Mouse (Mus musculus) heart, embryonic 11.5 days (tissue): ENCODE data around the gene Gpr37l1. TPM values are rescaled to one million over a fixed set of nuclear protein-coding genes. Genes with fewer than 3 reads are reported as not detected.

Experiments used
- ATAC-seq: fragments of 200-750 bp; cut with Nextera tagmentation; replicated peaks from 2 replicates; pipeline ENCODE4 v1.8.0; 2017; ENCODE audit warnings: moderate library complexity; ENCODE audit not compliant: insufficient number of reproducible peaks, low FRiP score, low TSS enrichment
- H3K27ac ChIP-seq: fragments of 300-500 bp; sonication (generic); 2 replicates; pipeline ENCODE4 v1.5.1; 2014; ENCODE audit warnings: mild to moderate bottlenecking, low read depth, low read length
- H3K27me3 ChIP-seq: fragments of 300-500 bp; sonication (generic); 2 replicates; pipeline ENCODE4 v1.6.1; 2014; ENCODE audit warnings: mild to moderate bottlenecking, low read length, mixed read lengths; ENCODE audit not compliant: control insufficient read depth, insufficient read depth
- H3K36me3 ChIP-seq: fragments of 300-500 bp; sonication (generic); 2 replicates; pipeline ENCODE4 v1.6.1; 2014; ENCODE audit warnings: mild to moderate bottlenecking, low read length, moderate library complexity, mixed read lengths; ENCODE audit not compliant: control insufficient read depth, insufficient read depth
- H3K4me1 ChIP-seq: fragments of 300-500 bp; sonication (generic); 2 replicates; pipeline ENCODE4 v1.6.1; 2014; ENCODE audit warnings: low read length; ENCODE audit not compliant: control insufficient read depth, insufficient read depth
- H3K4me2 ChIP-seq: fragments of 300-500 bp; sonication (generic); 2 replicates; pipeline ENCODE4 v1.6.1; 2014; ENCODE audit warnings: mild to moderate bottlenecking, moderate library complexity
- H3K4me3 ChIP-seq: fragments of 300-500 bp; sonication (generic); 2 replicates; pipeline ENCODE4 v1.5.1; 2014; ENCODE audit warnings: low read depth, low read length
- H3K9ac ChIP-seq: fragments of 300-500 bp; sonication (generic); 2 replicates; pipeline ENCODE4 v1.6.1; 2014; ENCODE audit warnings: mild to moderate bottlenecking, low read depth, low read length, moderate library complexity
- H3K9me3 ChIP-seq: fragments of 300-500 bp; sonication (generic); replicated peaks from 2 replicates; pipeline ENCODE4 v1.6.1; 2016; ENCODE audit warnings: low read length; ENCODE audit not compliant: control insufficient read depth
- WGBS: fragments of 180-500 bp; shearing (Covaris S2); extraction: QIAGEN DNeasy Blood & Tissue Kit; methylation state at CpG from one replicate; pipeline ENCODE4 v1.1.7; 2014; ENCODE audit not compliant: insufficient replicate concordance; 5-methylcytosine and 5-hydroxymethylcytosine counted together
- polyA plus RNA-seq: library from polyadenylated mRNA; unstranded; fragments of >200 nt; fragmentation: Nextera tagmentation; extraction: Ambion mirVana; gene quantifications from 2 replicates; pipeline ENCODE4 v1.2.1, GENCODE M21; 2014

Gpr37l1 gene
- polyA plus RNA-seq, 1 experiment from 2014 or later, result not detected

DNA sequence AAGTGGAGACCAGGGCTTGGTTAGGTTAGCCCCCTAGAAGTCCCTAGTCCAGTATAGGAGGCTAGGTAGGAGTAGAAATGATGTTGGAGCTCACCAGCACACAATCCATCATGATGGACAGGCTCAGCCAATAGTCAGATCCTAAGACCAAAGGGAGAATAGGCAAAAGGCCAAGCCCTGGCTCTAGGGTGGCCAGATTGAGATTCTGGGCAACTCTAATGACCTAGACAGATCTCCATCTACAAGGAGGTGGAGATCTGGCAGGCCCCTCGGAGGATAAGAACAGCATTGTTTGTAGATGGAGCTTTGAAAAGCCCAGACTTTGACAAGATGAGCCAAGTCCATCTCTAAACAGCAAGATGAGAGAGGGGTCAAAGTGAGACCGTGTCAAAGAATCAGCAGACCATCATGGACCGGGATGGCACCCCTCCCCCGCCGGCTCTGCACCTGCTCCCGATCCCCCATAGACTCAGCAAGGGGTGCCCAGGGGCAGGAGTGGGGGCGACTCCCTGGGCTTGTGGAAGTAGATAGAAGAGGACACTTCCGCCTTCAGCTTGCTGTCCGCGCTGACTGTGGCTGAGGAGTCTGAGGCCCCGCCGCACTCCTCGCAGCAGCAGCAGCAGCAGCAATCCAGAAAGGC lies 7.0 kb downstream of the Gpr37l1 start:
- 80% methylated on average over 13 of the region's 13 CpGs for WGBS
- Histone ChIP-seq H3K9me3 (no peaks in the 10 kb centered on the region), H3K27me3 (peaks cover 49% of the 10 kb centered on the region), H3K36me3 (0 out of 2 replicates have a peak, but pooled peaks cover 2% of the 10 kb centered on the region), H3K4me3 (no peak overlapping the region), H3K4me2 (no peak overlapping the region), H3K4me1 (no peaks in the 10 kb centered on the region), H3K27ac (no peak overlapping the region), H3K9ac (no peak overlapping the region)
- ATAC-seq, result no peak

DNA sequence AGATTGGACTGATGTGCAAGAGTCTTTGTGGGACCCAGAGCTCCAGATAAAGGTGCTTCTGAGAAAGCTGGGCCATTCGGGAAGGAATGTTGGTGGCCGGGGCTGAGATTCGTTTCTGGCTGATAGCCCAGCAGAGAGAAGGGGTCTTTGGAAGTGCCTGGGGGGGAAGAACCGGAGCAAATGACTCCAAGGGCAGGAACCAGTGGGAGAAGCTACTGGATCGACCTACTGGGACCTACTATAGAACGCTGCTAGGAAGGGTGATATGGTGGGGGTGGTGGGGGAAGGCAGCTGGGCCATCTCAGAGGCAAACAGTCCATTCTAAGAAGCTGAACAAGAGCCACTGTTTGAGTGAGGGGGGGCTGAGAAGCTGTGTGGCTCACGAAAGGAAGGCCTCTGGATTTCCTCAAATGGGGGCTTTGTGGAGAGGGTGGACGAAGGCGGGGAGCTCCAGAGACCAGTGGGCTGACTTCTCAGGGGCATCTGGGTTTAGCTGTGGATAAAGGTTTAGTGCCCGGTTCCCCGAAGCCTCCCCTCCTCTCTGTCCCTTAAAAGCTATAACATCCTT lies 7.8 kb downstream of the Gpr37l1 start:
- no peak for ATAC-seq
- no peak overlapping the region for H3K9ac ChIP-seq
- H3K4me3 ChIP-seq, result no peak overlapping the region
- peaks cover 5% of the 10 kb centered on the region; the same call in 1 of the 2 replicates for H3K4me1 ChIP-seq
- H3K27ac ChIP-seq, result no peak overlapping the region
- no peak overlapping the region for H3K4me2 ChIP-seq
- 0 out of 2 replicates have a peak, but pooled peaks cover 2% of the 10 kb centered on the region for H3K36me3 ChIP-seq
- H3K9me3 ChIP-seq, result no peaks in the 10 kb centered on the region
- 74% methylated on average over 11 of the region's 11 CpGs for WGBS
- H3K27me3 ChIP-seq, result peaks cover 46% of the 10 kb centered on the region

DNA sequence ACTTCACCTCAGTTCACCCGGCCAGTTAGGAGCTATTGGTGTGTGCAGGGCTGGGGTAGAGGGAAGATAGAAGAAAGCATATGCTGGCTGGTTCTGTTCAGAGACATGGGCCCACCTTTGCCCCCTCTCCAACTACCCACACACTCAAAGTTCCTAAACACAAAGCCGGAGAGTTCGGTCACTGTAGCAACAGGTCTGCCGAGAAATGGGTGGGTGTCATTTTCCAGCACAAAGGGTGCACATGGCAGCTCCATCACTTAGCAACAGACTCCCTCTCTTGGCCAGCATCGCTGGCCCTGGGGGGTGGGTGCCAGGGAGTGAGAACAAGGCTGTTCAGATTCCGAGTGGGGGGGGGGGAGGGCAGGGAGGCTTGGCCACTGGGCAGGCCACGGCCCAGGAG lies 8.4 kb downstream of the Gpr37l1 start:
- H3K27ac ChIP-seq, result no peak overlapping the region
- 71% methylated on average over 7 of the region's 7 CpGs for WGBS
- no peak overlapping the region for H3K4me3 ChIP-seq
- H3K9ac ChIP-seq, result no peak overlapping the region
- no peak for ATAC-seq
- no peak overlapping the region for H3K4me2 ChIP-seq
- H3K9me3 ChIP-seq, result no peaks in the 10 kb centered on the region
- H3K36me3 ChIP-seq, result 0 out of 2 replicates have a peak, but pooled peaks cover 2% of the 10 kb centered on the region
- peaks cover 7% of the 10 kb centered on the region; the same call in 1 of the 2 replicates for H3K4me1 ChIP-seq
- peaks cover 44% of the 10 kb centered on the region for H3K27me3 ChIP-seq

DNA sequence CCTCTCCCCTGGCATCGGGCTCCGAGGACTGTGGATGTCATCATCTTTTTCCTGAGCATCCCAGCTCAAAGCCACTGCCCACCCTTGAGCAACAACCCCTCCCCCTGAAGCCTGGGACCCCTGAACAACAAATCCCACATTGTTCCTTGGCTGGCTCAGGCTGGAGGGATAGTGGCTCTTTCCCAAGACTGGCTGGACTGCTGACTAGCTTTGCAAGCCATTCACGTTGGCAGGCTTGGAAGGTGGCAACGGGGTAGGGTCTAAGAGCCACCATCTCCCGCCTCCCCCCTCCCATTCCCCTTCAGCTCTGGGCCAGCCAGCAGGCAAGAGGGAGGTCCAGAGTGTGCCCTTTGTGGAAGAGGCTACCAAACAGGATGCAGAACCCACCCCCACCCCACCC lies 8.8 kb downstream of the Gpr37l1 start:
- WGBS, result 69% methylated on average over 5 of the region's 5 CpGs
- no peak for ATAC-seq

DNA sequence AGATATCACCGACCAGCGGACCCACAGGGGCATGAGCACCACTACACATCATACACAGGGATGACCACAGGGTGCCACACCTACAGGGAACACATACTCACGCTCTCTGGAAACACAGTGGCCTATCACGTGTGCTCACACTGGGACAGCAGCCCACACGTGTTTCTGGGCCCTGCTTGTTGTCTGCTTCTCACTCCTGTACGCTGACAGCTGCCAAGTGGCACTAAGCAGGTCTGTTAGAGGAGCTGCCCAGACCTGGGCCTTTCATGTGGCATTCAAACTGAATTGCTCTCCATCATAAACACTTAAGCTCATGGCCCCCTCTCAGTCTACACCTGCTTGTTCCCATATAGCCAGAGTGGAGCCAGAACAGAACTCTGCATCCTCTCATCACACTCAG lies 11.2 kb downstream of the Gpr37l1 start:
- H3K4me1 ChIP-seq, result peaks cover 7% of the 10 kb centered on the region; the same call in 1 of the 2 replicates
- peaks cover 37% of the 10 kb centered on the region for H3K27me3 ChIP-seq
- ATAC-seq, result peak; percentile 40; the same call in 1 of the 2 replicates
- 0 out of 2 replicates have a peak, but pooled peaks cover 2% of the 10 kb centered on the region for H3K36me3 ChIP-seq
- H3K9me3 ChIP-seq, result no peaks in the 10 kb centered on the region
- H3K4me3 ChIP-seq, result no peak overlapping the region
- H3K27ac ChIP-seq, result no peak overlapping the region
- WGBS, result 60% methylated on average over 6 of the region's 6 CpGs
- no peak overlapping the region for H3K9ac ChIP-seq
- H3K4me2 ChIP-seq, result no peak overlapping the region

More for the DNA sequence above, 8.8 kb downstream of the Gpr37l1 start:
- Histone ChIP-seq H3K9me3 (no peaks in the 10 kb centered on the region), H3K27ac (no peak overlapping the region), H3K27me3 (peaks cover 46% of the 10 kb centered on the region), H3K36me3 (0 out of 2 replicates have a peak, but pooled peaks cover 2% of the 10 kb centered on the region), H3K4me2 (no peak overlapping the region), H3K4me3 (no peak overlapping the region), H3K4me1 (peaks cover 7% of the 10 kb centered on the region; the same call in 1 of the 2 replicates), H3K9ac (no peak overlapping the region)

DNA sequence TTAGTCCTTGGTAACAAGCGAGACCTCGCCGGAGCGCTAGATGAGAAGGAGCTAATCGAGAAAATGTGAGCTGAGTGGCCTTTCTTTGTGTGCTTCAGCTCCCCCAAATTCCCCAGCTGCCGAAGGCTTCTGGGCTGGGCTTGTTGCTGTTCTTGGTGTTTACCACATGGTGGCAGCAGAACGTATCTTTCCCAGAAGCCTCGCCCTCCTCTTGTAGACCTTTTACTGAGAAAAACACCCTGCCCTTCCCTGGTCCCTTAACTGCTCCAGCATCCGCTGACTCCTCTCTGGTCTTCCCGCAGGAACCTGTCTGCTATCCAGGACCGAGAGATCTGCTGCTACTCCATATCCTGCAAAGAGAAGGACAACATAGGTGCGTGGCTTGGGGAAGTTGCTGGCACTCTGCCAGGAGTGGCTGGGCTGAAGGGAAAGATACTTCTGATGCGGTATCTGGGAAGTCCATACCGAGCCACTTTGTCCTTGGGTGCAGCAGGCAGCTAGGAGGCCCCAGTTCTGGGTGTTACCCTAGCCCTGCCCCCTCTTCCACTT lies 13.0 kb downstream of the Gpr37l1 start:
- Histone ChIP-seq H3K9ac (peak overlapping the region; percentile 64; the same call in 1 of the 2 replicates), H3K4me3 (peak overlapping the region; percentile 31)
- WGBS, result 4% methylated on average over 14 of the region's 14 CpGs

DNA sequence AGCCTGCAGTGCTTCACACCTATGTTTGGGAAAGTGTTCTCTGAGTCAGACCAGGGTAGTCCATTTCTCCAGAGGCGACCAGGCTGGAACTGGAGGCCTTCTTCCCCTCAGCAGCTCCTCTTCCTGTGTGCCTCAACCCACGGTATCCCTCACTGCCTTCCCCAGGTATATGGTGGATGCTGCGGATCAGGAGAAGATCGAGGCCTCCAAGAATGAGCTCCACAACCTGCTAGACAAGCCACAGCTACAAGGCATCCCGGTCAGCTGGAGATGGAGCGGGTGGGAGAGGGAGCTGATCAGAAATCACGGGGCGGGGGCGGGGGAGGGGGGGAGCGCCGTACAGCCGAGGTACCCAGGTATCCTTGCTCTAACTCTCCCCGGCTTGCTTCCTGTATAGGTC lies 13.5 kb downstream of the Gpr37l1 start:
- H3K27me3 ChIP-seq, result peaks cover 18% of the 10 kb centered on the region
- H3K4me1 ChIP-seq, result peaks cover 7% of the 10 kb centered on the region; the same call in 1 of the 2 replicates
- no peak for ATAC-seq
- 0 out of 2 replicates have a peak, but pooled peaks cover 2% of the 10 kb centered on the region for H3K36me3 ChIP-seq
- peak overlapping the region; percentile 61 for H3K4me2 ChIP-seq
- H3K27ac ChIP-seq, result 0 out of 2 replicates have a peak overlapping the region, but pooled peaks have one; percentile 65
- 20% methylated on average over 13 of the region's 13 CpGs for WGBS
- peak overlapping the region; percentile 64; the same call in 1 of the 2 replicates for H3K9ac ChIP-seq
- H3K9me3 ChIP-seq, result no peaks in the 10 kb centered on the region
- 0 out of 2 replicates have a peak overlapping the region, but pooled peaks have one; percentile 31 for H3K4me3 ChIP-seq

More for the DNA sequence above, 13.0 kb downstream of the Gpr37l1 start:
- ATAC-seq, result peak; percentile 37; the same call in 1 of the 2 replicates
- Histone ChIP-seq H3K36me3 (0 out of 2 replicates have a peak, but pooled peaks cover 2% of the 10 kb centered on the region), H3K27me3 (peaks cover 23% of the 10 kb centered on the region), H3K4me1 (peaks cover 7% of the 10 kb centered on the region; the same call in 1 of the 2 replicates), H3K4me2 (peak overlapping the region; percentile 61), H3K27ac (peak overlapping the region; percentile 65), H3K9me3 (no peaks in the 10 kb centered on the region)

DNA sequence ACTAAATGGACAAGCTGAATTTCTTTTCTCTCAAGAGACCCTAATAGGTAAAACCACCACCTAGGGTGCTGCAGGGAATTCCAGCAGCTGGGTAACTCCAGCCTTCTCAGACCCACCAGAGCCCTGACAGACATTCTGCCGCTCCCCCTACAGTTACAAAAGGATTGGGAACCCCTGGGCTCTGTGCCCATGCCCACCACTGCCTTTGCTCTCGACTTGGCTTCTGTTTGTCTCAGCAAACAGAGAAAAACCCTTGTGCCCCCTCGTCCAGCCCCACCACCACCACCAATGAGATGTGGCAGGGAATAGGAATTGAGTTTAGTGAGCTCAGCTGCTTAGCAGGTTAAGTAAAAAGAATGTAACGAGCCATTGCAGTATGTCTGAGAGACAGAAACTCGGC lies 18.5 kb downstream of the Gpr37l1 start:
- no peak overlapping the region for H3K4me2 ChIP-seq
- H3K9ac ChIP-seq, result no peak overlapping the region
- H3K9me3 ChIP-seq, result no peaks in the 10 kb centered on the region
- no peak overlapping the region for H3K4me3 ChIP-seq
- peaks cover 4% of the 10 kb centered on the region for H3K4me1 ChIP-seq
- WGBS, result 78% methylated on average over 5 of the region's 5 CpGs
- no peak for ATAC-seq
- no peaks in the 10 kb centered on the region for H3K36me3 ChIP-seq
- H3K27me3 ChIP-seq, result peaks cover 20% of the 10 kb centered on the region
- H3K27ac ChIP-seq, result no peak overlapping the region
